Mouse (Mus musculus) ES-Bruce4 (cell line): ENCODE data around the gene Tmed9. TPM values are rescaled to one million over a fixed set of nuclear protein-coding genes. Genes with fewer than 3 reads are reported as not detected.

ENCODE experiments used
- H3K27ac ChIP-seq: 2 replicates; pipeline ENCODE4 v1.5.1; 2012; ENCODE audit warnings: low read length, inconsistent platforms; ENCODE audit not compliant: insufficient read depth
- H3K27me3 ChIP-seq: 2 replicates; pipeline ENCODE4 v1.6.1; 2012; ENCODE audit warnings: mild to moderate bottlenecking, low read length, inconsistent platforms; ENCODE audit not compliant: control insufficient read depth, poor library complexity, insufficient read depth, severe bottlenecking
- H3K36me3 ChIP-seq: 2 replicates; pipeline ENCODE4 v1.6.1; 2012; ENCODE audit warnings: inconsistent platforms, mild to moderate bottlenecking, low read length, moderate library complexity; ENCODE audit not compliant: control insufficient read depth, poor library complexity, insufficient read depth, severe bottlenecking
- H3K4me1 ChIP-seq: one replicate; pipeline ENCODE4 v1.8.1; 2011; ENCODE audit warnings: low read length; ENCODE audit not compliant: control insufficient read depth, insufficient read depth
- H3K4me3 ChIP-seq: 2 replicates; pipeline ENCODE4 v1.5.1; 2011; ENCODE audit warnings: low read depth, mild to moderate bottlenecking, low read length
- H3K9ac ChIP-seq: 2 replicates; pipeline ENCODE4 v1.6.1; 2012; ENCODE audit warnings: low read depth, mild to moderate bottlenecking, inconsistent platforms; ENCODE audit not compliant: poor library complexity, severe bottlenecking
- H3K9me3 ChIP-seq: replicated peaks from 2 replicates; pipeline ENCODE4 v1.6.1; 2012; ENCODE audit warnings: mild to moderate bottlenecking, low read length, inconsistent platforms; ENCODE audit not compliant: control insufficient read depth, poor library complexity, insufficient read depth, severe bottlenecking
- CTCF ChIP-seq: IDR thresholded peaks from one replicate; pipeline ENCODE4 v1.8.1; 2011; ENCODE audit warnings: low read depth, low read length
- EP300 ChIP-seq: IDR thresholded peaks from 2 replicates; pipeline ENCODE4 v1.6.1; 2011; ENCODE audit warnings: low read depth, low read length; ENCODE audit not compliant: insufficient read depth
- POLR2A ChIP-seq: IDR thresholded peaks from one replicate; pipeline ENCODE4 v1.8.1; 2011; ENCODE audit warnings: low read length; ENCODE audit not compliant: insufficient read depth
- polyA plus RNA-seq: library from polyadenylated mRNA; stranded (reverse); fragments of >200 nt; gene quantifications from 2 replicates; pipeline ENCODE4 v1.2.4, GENCODE M21; 2011; ENCODE audit warnings: low read depth; ENCODE audit not compliant: missing spikeins, insufficient read depth, insufficient read length

Gene Tmed9
- polyA plus RNA-seq = 94.2 and 95.2 TPM in 2 replicates

GRCm38 (mm10) chr13:55573432-55573831 lies at the start of gene Tmed9:
TSS of gene Tmed9 (plus strand) at chr13:55573732.
- peaks cover 20% of the 10 kb centered on the region for H3K9me3 ChIP-seq
- no peak within 1 kb of the TSS for H3K27ac ChIP-seq
- peaks cover 2% of the 10 kb centered on the region; the same call in 1 of the 2 replicates for H3K36me3 ChIP-seq
- no peak within 1 kb of the TSS for H3K4me3 ChIP-seq
- H3K27me3 ChIP-seq = no peaks in the 10 kb centered on the region
- no peak for TF ChIP-seq CTCF
- no peak for TF ChIP-seq POLR2A
- TF ChIP-seq EP300 = no peak
- H3K9ac ChIP-seq = no peak within 1 kb of the TSS
- no peaks in the 10 kb centered on the region for H3K4me1 ChIP-seq

DNA sequence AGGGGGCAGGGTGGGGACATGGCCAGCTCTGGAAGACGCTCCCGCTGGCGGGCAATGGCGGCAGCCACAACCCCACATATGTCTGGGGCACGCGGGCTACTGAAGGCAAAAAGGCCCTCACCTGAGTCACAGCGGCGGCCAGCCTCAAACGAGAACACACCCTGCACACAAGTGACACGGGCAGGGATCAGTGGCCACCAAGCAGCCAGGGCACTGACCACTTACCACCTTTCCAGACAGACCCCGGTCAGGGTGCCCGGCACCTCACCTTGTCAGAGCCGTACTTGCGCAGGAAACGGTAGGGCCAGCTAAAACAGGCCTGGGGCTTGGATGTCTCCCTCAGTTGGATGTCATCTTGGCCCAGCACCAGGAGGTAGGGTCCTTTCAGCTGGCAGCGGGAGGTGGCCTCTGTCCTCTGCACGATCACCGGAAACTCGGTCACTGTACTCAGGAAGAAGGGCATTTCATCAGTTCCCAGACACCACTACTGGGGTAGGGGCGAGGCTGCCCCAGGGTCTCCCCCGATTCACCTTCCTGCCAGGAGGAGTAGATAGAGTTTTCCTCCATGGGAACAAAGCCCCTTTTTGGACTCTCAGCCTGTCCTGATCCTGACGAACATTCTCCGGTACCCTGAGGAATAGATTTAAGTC lies 49.5 kb upstream of the Tmed9 start:
- no peak overlapping the region for H3K27ac ChIP-seq
- no peaks in the 10 kb centered on the region for H3K27me3 ChIP-seq
- H3K36me3 ChIP-seq = no peaks in the 10 kb centered on the region
- TF ChIP-seq EP300 = no peak
- no peak for TF ChIP-seq CTCF
- no peak for TF ChIP-seq POLR2A
- peak overlapping the region; percentile 14 for H3K9ac ChIP-seq
- no peaks in the 10 kb centered on the region for H3K9me3 ChIP-seq
- H3K4me1 ChIP-seq = no peaks in the 10 kb centered on the region
- H3K4me3 ChIP-seq = no peak overlapping the region; the same call in 1 of the 2 replicates

- Histone ChIP-seq H3K36me3 (peaks cover 9% of the 10 kb centered on the region), H3K4me1 (no peaks in the 10 kb centered on the region)
- TF ChIP-seq POLR2A = no peak
- TF ChIP-seq EP300 = no peak
- no peak for TF ChIP-seq CTCF
These were observed 47.6 kb upstream of the Tmed9 start for GRCm38 (mm10) chr13:55525733-55526553.

GRCm38 (mm10) chr13:55527212-55527611 lies 46.3 kb upstream of the Tmed9 start:
- no peaks in the 10 kb centered on the region for H3K4me1 ChIP-seq

More at GRCm38 (mm10) chr13:55525733-55526553, 47.6 kb upstream of the Tmed9 start:
- no peak overlapping the region for H3K4me3 ChIP-seq
- H3K9me3 ChIP-seq = no peaks in the 10 kb centered on the region
- H3K27ac ChIP-seq = no peak overlapping the region
- no peak overlapping the region for H3K9ac ChIP-seq
- no peaks in the 10 kb centered on the region for H3K27me3 ChIP-seq

GRCm38 (mm10) chr13:55527834-55528772 lies 45.4 kb upstream of the Tmed9 start:
- Histone ChIP-seq H3K27me3 (no peaks in the 10 kb centered on the region), H3K4me3 (no peak overlapping the region), H3K4me1 (no peaks in the 10 kb centered on the region), H3K9me3 (no peaks in the 10 kb centered on the region), H3K9ac (no peak overlapping the region), H3K27ac (no peak overlapping the region), H3K36me3 (peaks cover 20% of the 10 kb centered on the region)
- TF ChIP-seq EP300 (no peak), POLR2A (no peak), CTCF (no peak)

More at GRCm38 (mm10) chr13:55527212-55527611, 46.3 kb upstream of the Tmed9 start:
- no peak overlapping the region for H3K9ac ChIP-seq
- TF ChIP-seq EP300 (no peak), CTCF (no peak), POLR2A (no peak)
- H3K36me3 ChIP-seq = peaks cover 15% of the 10 kb centered on the region
- H3K27me3 ChIP-seq = no peaks in the 10 kb centered on the region
- no peak overlapping the region for H3K27ac ChIP-seq
- H3K4me3 ChIP-seq = no peak overlapping the region
- no peaks in the 10 kb centered on the region for H3K9me3 ChIP-seq
